Mouse (Mus musculus) neural tube, embryonic 14.5 days (tissue): ENCODE results near the gene Plcb2. TPM values are rescaled to one million over a fixed set of nuclear protein-coding genes. Genes with fewer than 3 reads are reported as not detected.

Experiments
- ATAC-seq: fragments of 200-750 bp; cut with Nextera tagmentation; 2 replicates; pipeline ENCODE4 v1.8.0; 2017; ENCODE audit warnings: low read depth, mild to moderate bottlenecking, moderate TSS enrichment, moderate library complexity
- H3K27ac ChIP-seq: fragments of 300-500 bp; sonication (generic); 2 replicates; pipeline ENCODE4 v1.5.1; 2014; ENCODE audit warnings: low read depth, mild to moderate bottlenecking, control low read depth, low read length, moderate library complexity, mixed read lengths
- H3K27me3 ChIP-seq: fragments of 300-500 bp; sonication (generic); 2 replicates; pipeline ENCODE4 v1.6.1; 2014; ENCODE audit warnings: low read length; ENCODE audit not compliant: control insufficient read depth, insufficient read depth
- H3K36me3 ChIP-seq: fragments of 300-500 bp; sonication (generic); 2 replicates; pipeline ENCODE4 v1.6.1; 2014; ENCODE audit warnings: low read length, mixed read lengths; ENCODE audit not compliant: control insufficient read depth, insufficient read depth
- H3K4me1 ChIP-seq: fragments of 300-500 bp; sonication (generic); 2 replicates; pipeline ENCODE4 v1.6.1; 2014; ENCODE audit warnings: low read length; ENCODE audit not compliant: control insufficient read depth, insufficient read depth
- H3K4me2 ChIP-seq: fragments of 300-500 bp; sonication (generic); 2 replicates; pipeline ENCODE4 v1.6.1; 2014; ENCODE audit warnings: mild to moderate bottlenecking, low read depth, low read length, control low read depth
- H3K4me3 ChIP-seq: fragments of 300-500 bp; sonication (generic); 2 replicates; pipeline ENCODE4 v1.5.1; 2014; ENCODE audit warnings: low read depth, low read length, control low read depth, mixed read lengths
- H3K9ac ChIP-seq: fragments of 300-500 bp; sonication (generic); replicated peaks from 2 replicates; pipeline ENCODE4 v1.6.1; 2014; ENCODE audit warnings: low read depth, mild to moderate bottlenecking, control low read depth, low read length, mixed read lengths
- H3K9me3 ChIP-seq: fragments of 300-500 bp; sonication (generic); 2 replicates; pipeline ENCODE4 v1.6.1; 2016; ENCODE audit warnings: low read length; ENCODE audit not compliant: control insufficient read depth
- WGBS: fragments of 180-500 bp; shearing (Covaris S2); extraction: QIAGEN DNeasy Blood & Tissue Kit; methylation state at CpG from one replicate; pipeline ENCODE4 v1.1.7; 2014; 5-methylcytosine and 5-hydroxymethylcytosine counted together
- polyA plus RNA-seq: library from polyadenylated mRNA; unstranded; fragments of >200 nt; fragmentation: Nextera tagmentation; extraction: Ambion mirVana; gene quantifications from 2 replicates; pipeline ENCODE4 v1.2.1, GENCODE M21; 2014

The Plcb2 gene
- polyA plus RNA-seq, 1 experiment from 2014 or later: 0.88 TPM

GRCm38 (mm10) chr2:118745232-118745884 lies 17.1 kb upstream of the Plcb2 start, which contains the start of gene Inafm2:
TSS of gene Inafm2 (plus strand) at chr2:118745758.
- H3K27me3 ChIP-seq: no peaks in the 10 kb centered on the region
- ATAC-seq: peak; percentile 92
- H3K27ac ChIP-seq: peak within 1 kb of the TSS; percentile 73; the same call in 1 of the 2 replicates
- peak within 1 kb of the TSS; percentile 93 for H3K9ac ChIP-seq
- H3K4me1 ChIP-seq: peaks cover 40% of the 10 kb centered on the region
- peak within 1 kb of the TSS; percentile 83 for H3K4me3 ChIP-seq
- no peaks in the 10 kb centered on the region for H3K36me3 ChIP-seq
- H3K9me3 ChIP-seq: no peaks in the 10 kb centered on the region
- 1% methylated on average over 29 of the region's 57 CpGs for WGBS
- peak within 1 kb of the TSS; percentile 91 for H3K4me2 ChIP-seq

DNA sequence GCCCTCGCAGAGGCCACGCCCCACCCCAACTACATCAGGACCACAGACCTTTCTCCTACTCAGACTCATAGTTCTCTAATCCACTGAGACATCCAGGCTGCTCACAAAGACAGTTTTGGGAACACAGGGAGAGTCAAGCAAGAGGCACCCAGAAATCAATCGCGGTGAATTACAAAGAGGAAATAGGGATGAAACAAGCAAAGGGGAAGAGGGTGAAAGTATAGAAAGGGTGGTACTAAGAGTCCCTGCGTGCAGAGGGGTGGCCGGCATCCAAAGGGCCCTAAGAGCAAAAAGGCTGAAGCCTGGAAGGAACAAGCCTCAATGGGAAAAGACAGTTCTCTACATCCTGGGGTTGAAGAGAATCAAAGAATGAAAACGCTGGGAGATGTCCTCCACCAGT lies 16.4 kb upstream of the Plcb2 start:
- Histone ChIP-seq H3K4me3 (no peak overlapping the region), H3K4me1 (peaks cover 33% of the 10 kb centered on the region), H3K36me3 (no peaks in the 10 kb centered on the region), H3K27ac (no peak overlapping the region), H3K9me3 (no peaks in the 10 kb centered on the region), H3K27me3 (no peaks in the 10 kb centered on the region), H3K9ac (no peak overlapping the region), H3K4me2 (peak overlapping the region; percentile 91; the same call in 1 of the 2 replicates)
- ATAC-seq: no peak
- 8% methylated on average over 7 of the region's 7 CpGs for WGBS

- Histone ChIP-seq H3K36me3 (no peaks in the 10 kb centered on the region), H3K4me2 (no peak overlapping the region), H3K27ac (no peak overlapping the region), H3K9me3 (no peaks in the 10 kb centered on the region), H3K4me1 (peaks cover 23% of the 10 kb centered on the region), H3K4me3 (no peak overlapping the region), H3K9ac (no peak overlapping the region), H3K27me3 (no peaks in the 10 kb centered on the region)
- ATAC-seq: no peak
- WGBS: 19% methylated on average over 8 of the region's 8 CpGs
Observed at GRCm38 (mm10) chr2:118743261-118743943, 15.2 kb upstream of the Plcb2 start.

DNA sequence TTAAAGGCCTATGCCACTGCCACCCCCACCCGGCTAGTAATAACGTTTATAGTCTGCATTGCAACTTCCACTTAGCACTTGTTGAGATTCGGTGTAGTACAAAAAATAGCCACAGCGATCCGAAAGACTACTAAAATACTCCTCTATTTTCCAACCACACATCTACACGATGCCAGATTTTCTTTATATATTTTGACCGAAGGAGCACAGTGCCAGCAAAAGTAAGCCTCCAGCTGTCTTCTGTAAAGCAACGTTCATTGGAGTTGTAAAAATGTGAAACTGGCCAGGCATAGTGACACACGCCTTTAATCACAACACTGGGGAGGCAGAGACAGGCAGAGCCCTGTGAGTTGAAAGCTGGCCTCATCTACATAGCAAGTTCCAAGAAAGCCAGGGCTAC lies 12.9 kb upstream of the Plcb2 start:
- Histone ChIP-seq H3K4me1 (peaks cover 7% of the 10 kb centered on the region), H3K27me3 (no peaks in the 10 kb centered on the region), H3K4me2 (no peak overlapping the region), H3K36me3 (no peaks in the 10 kb centered on the region), H3K4me3 (no peak overlapping the region), H3K27ac (no peak overlapping the region), H3K9me3 (no peaks in the 10 kb centered on the region), H3K9ac (no peak overlapping the region)
- no peak for ATAC-seq
- WGBS: 72% methylated on average over 9 of the region's 9 CpGs

- ATAC-seq: no peak
- no peaks in the 10 kb centered on the region for H3K36me3 ChIP-seq
- 73% methylated on average over 3 of the region's 3 CpGs for WGBS
- H3K27ac ChIP-seq: no peak overlapping the region
- no peaks in the 10 kb centered on the region for H3K27me3 ChIP-seq
- H3K4me1 ChIP-seq: peaks cover 7% of the 10 kb centered on the region
- no peaks in the 10 kb centered on the region for H3K9me3 ChIP-seq
- H3K9ac ChIP-seq: no peak overlapping the region
- no peak overlapping the region for H3K4me2 ChIP-seq
- no peak overlapping the region for H3K4me3 ChIP-seq
Observed at GRCm38 (mm10) chr2:118740341-118740740, 12.1 kb upstream of the Plcb2 start.

- H3K9ac ChIP-seq: no peak overlapping the region
- ATAC-seq: no peak
- 66% methylated on average over 5 of the region's 5 CpGs for whole genome bisulfite sequencing
- no peak overlapping the region for H3K4me2 ChIP-seq
- H3K36me3 ChIP-seq: no peaks in the 10 kb centered on the region
- no peak overlapping the region for H3K4me3 ChIP-seq
- H3K9me3 ChIP-seq: no peaks in the 10 kb centered on the region
- no peaks in the 10 kb centered on the region for H3K4me1 ChIP-seq
- H3K27me3 ChIP-seq: no peaks in the 10 kb centered on the region
- H3K27ac ChIP-seq: no peak overlapping the region
Observed at GRCm38 (mm10) chr2:118733341-118733740, 5.1 kb upstream of the Plcb2 start.

GRCm38 (mm10) chr2:118731981-118732380 lies 3.7 kb upstream of the Plcb2 start:
- no peak overlapping the region for H3K27ac ChIP-seq
- ATAC-seq: no peak
- H3K4me1 ChIP-seq: no peaks in the 10 kb centered on the region
- H3K4me2 ChIP-seq: no peak overlapping the region
- no peaks in the 10 kb centered on the region for H3K27me3 ChIP-seq
- H3K9ac ChIP-seq: no peak overlapping the region
- no peaks in the 10 kb centered on the region for H3K9me3 ChIP-seq
- 85% methylated on average over 5 of the region's 5 CpGs for WGBS
- no peaks in the 10 kb centered on the region for H3K36me3 ChIP-seq
- no peak overlapping the region for H3K4me3 ChIP-seq

DNA sequence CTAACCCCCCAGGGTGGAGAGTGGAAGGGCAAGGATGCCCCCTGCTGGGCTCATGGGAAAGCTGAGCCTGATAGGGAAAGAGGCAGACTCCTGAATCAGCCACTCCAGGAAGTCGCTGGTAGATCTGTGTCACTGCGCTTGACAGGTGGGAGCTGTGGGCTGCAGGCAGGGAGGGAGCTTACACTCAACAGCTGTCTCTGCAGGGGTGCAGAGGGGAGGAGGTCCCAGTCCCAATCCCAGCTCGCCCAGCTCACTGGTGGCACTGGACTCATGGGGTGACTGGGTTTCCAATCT lies 2.3 kb upstream of the Plcb2 start:
- Histone ChIP-seq H3K4me2 (no peak overlapping the region), H3K4me1 (no peaks in the 10 kb centered on the region), H3K36me3 (no peaks in the 10 kb centered on the region), H3K27ac (no peak overlapping the region), H3K27me3 (no peaks in the 10 kb centered on the region), H3K9me3 (no peaks in the 10 kb centered on the region), H3K4me3 (no peak overlapping the region), H3K9ac (no peak overlapping the region)
- 13% methylated on average over 3 of the region's 3 CpGs for WGBS
- ATAC-seq: no peak

GRCm38 (mm10) chr2:118729816-118730621 lies 1.8 kb upstream of the Plcb2 start:
- Histone ChIP-seq H3K27me3 (no peaks in the 10 kb centered on the region), H3K4me3 (no peak overlapping the region), H3K9me3 (no peaks in the 10 kb centered on the region), H3K4me1 (no peaks in the 10 kb centered on the region), H3K9ac (no peak overlapping the region), H3K27ac (no peak overlapping the region), H3K36me3 (no peaks in the 10 kb centered on the region), H3K4me2 (no peak overlapping the region)
- ATAC-seq: no peak
- WGBS: 26% methylated on average over 8 of the region's 8 CpGs
